Comparison of ENCODE assay signal across 26 mouse cellular contexts in the genomic region with DNA sequence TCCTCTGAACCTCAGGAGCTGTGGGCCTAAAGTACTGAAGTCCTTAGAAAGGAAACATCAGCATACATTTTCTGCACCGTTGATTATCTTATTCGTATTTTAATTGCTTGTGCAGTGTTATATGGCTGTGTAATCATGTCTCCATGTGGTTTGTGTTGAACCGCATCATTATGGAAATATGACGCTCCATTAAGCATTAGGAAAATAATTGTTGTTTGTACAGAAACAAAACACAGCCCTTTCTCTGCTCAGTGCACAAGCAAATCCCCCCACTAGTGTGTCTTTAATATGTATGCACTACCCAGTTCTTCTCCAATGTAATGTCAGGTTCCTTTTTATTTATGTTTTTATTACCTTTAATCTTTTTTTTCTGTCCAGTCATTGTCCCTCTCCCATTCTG.
A peak's percentile ranks its signal among the peaks of the same experiment; 100 is the strongest.
DNase-seq lines count a peak whose midpoint lies in the region; ATAC-seq and TF ChIP-seq lines count a peak whose summit lies in the region.
"Had no signal": no experiment of that assay in that cellular context is flagged by ENCODE, and none has a peak within 500 bp of the region (broad histone marks: within the 10 kb centered on the region; RNA-seq: fewer than 3 reads in every experiment).

No protein-coding gene starts in this region.

- WGBS in hindbrain, embryonic 12.5 days = 77% methylated on average over 4 of the region's 4 CpGs
- WGBS in hindbrain, embryonic 14.5 days = 55% methylated on average over 4 of the region's 4 CpGs
- 49% methylated on average over 4 of the region's 4 CpGs for WGBS in kidney, postnatal 0 days
- WGBS in kidney, embryonic 14.5 days = 65% methylated on average over 4 of the region's 4 CpGs
- WGBS in neural tube, embryonic 15.5 days = 35% methylated on average over 4 of the region's 4 CpGs

- 0 out of 2 replicates have a peak overlapping the region, but pooled peaks have one; percentile 48 for H3K27ac ChIP-seq in hindbrain, embryonic 12.5 days
- H3K27ac ChIP-seq in hindbrain, embryonic 14.5 days = no peak overlapping the region
- H3K27ac ChIP-seq in kidney, postnatal 0 days = 0 out of 2 replicates have a peak overlapping the region, but pooled peaks have one; percentile 0
- H3K27ac ChIP-seq in kidney, embryonic 14.5 days (ENCODE audit: low read depth, low read length) = no peak overlapping the region
- H3K27ac ChIP-seq in neural tube, embryonic 15.5 days (replicated peaks) = 0 out of 2 replicates have a peak overlapping the region, but pooled peaks have one; percentile 37
- H3K27ac ChIP-seq: embryonic facial prominence, embryonic 12.5 days; heart, embryonic 13.5 days; liver, embryonic 12.5 days; midbrain, embryonic 13.5 days had no signal

- TF ChIP-seq CTCF in kidney, postnatal 0 days (IDR thresholded peaks at IDR 0.05; ENCODE audit: low read depth) = no peak
- no peak for TF ChIP-seq CTCF in brain, embryonic 14.5 days (IDR thresholded peaks at IDR 0.05; ENCODE audit: borderline replicate concordance, extremely low read depth, insufficient read depth, insufficient read length)

- ATAC-seq in hindbrain, embryonic 12.5 days (ENCODE audit: low FRiP score) = peak; percentile 56; the same call in 1 of the 2 replicates
- ATAC-seq in hindbrain, embryonic 14.5 days (ENCODE audit: low FRiP score) = no peak; the same call in 1 of the 2 replicates
- ATAC-seq in kidney, postnatal 0 days (replicated peaks; ENCODE audit: low FRiP score, low read depth) = no peak
- ATAC-seq in kidney, embryonic 14.5 days (ENCODE audit: low FRiP score, low TSS enrichment) = no peak
- ATAC-seq in neural tube, embryonic 15.5 days (ENCODE audit: low FRiP score) = no peak; the same call in 1 of the 2 replicates
- ATAC-seq: activated CD4-positive, CD25-positive, alpha-beta regulatory T cell, adult 4 months; inflammation-experienced regulatory T-cells, adult 6 months; liver, embryonic 12.5 days; liver, postnatal 0 days; midbrain, embryonic 13.5 days had no signal

- H3K36me3 ChIP-seq in hindbrain, embryonic 12.5 days = no peaks in the 10 kb centered on the region
- H3K36me3 ChIP-seq in hindbrain, embryonic 14.5 days (replicated peaks; ENCODE audit: control insufficient read depth, insufficient read depth) = no peaks in the 10 kb centered on the region
- H3K36me3 ChIP-seq in kidney, postnatal 0 days (ENCODE audit: insufficient read depth, low read length) = no peaks in the 10 kb centered on the region
- H3K36me3 ChIP-seq in kidney, embryonic 14.5 days (ENCODE audit: control insufficient read depth, insufficient read depth, low read length) = no peaks in the 10 kb centered on the region
- H3K36me3 ChIP-seq in neural tube, embryonic 15.5 days = no peaks in the 10 kb centered on the region
- H3K36me3 ChIP-seq: embryonic facial prominence, embryonic 12.5 days; heart, embryonic 13.5 days; liver, embryonic 12.5 days; midbrain, embryonic 13.5 days had no signal

- peaks cover 2% of the 10 kb centered on the region; the same call in 1 of the 2 replicates for H3K4me1 ChIP-seq in hindbrain, embryonic 12.5 days
- 0 out of 2 replicates have a peak, but pooled peaks cover 7% of the 10 kb centered on the region for H3K4me1 ChIP-seq in hindbrain, embryonic 14.5 days (replicated peaks; ENCODE audit: control insufficient read depth, insufficient read depth, low read length)
- H3K4me1 ChIP-seq in kidney, postnatal 0 days (replicated peaks; ENCODE audit: insufficient read depth, low read length) = no peaks in the 10 kb centered on the region
- H3K4me1 ChIP-seq in kidney, embryonic 14.5 days (ENCODE audit: control insufficient read depth, insufficient read depth, low read length) = peaks cover 4% of the 10 kb centered on the region; the same call in 1 of the 2 replicates
- H3K4me1 ChIP-seq in neural tube, embryonic 15.5 days = peaks cover 7% of the 10 kb centered on the region; the same call in 1 of the 2 replicates
- H3K4me1 ChIP-seq: embryonic facial prominence, embryonic 12.5 days; liver, embryonic 12.5 days had no signal

- H3K9me3 ChIP-seq in hindbrain, embryonic 12.5 days (replicated peaks) = no peaks in the 10 kb centered on the region
- no peaks in the 10 kb centered on the region for H3K9me3 ChIP-seq in hindbrain, embryonic 14.5 days (ENCODE audit: control insufficient read depth, low read length)
- H3K9me3 ChIP-seq in kidney, postnatal 0 days (replicated peaks; ENCODE audit: low read length) = no peaks in the 10 kb centered on the region
- no peaks in the 10 kb centered on the region for H3K9me3 ChIP-seq in kidney, embryonic 14.5 days (ENCODE audit: control insufficient read depth, low read length)
- H3K9me3 ChIP-seq in neural tube, embryonic 15.5 days (replicated peaks) = no peaks in the 10 kb centered on the region
- H3K9me3 ChIP-seq: embryonic facial prominence, embryonic 12.5 days; heart, embryonic 13.5 days; liver, embryonic 12.5 days; megakaryocyte, embryonic 14.5 days; midbrain, embryonic 13.5 days had no signal

- no peak overlapping the region for H3K4me2 ChIP-seq in hindbrain, embryonic 12.5 days (replicated peaks)
- H3K4me2 ChIP-seq in hindbrain, embryonic 14.5 days (replicated peaks) = no peak overlapping the region
- H3K4me2 ChIP-seq in kidney, postnatal 0 days (ENCODE audit: low read length) = no peak overlapping the region
- H3K4me2 ChIP-seq in kidney, embryonic 14.5 days (replicated peaks; ENCODE audit: low read depth, low read length) = no peak overlapping the region
- H3K4me2 ChIP-seq in neural tube, embryonic 15.5 days = no peak overlapping the region
- H3K4me2 ChIP-seq: embryonic facial prominence, embryonic 12.5 days; heart, embryonic 13.5 days; liver, embryonic 12.5 days; midbrain, embryonic 13.5 days had no signal

- H3K9ac ChIP-seq in hindbrain, embryonic 12.5 days = no peak overlapping the region
- H3K9ac ChIP-seq in hindbrain, embryonic 14.5 days = no peak overlapping the region
- no peak overlapping the region for H3K9ac ChIP-seq in kidney, postnatal 0 days (ENCODE audit: low read depth, low read length)
- H3K9ac ChIP-seq in kidney, embryonic 14.5 days (ENCODE audit: low read depth, low read length) = no peak overlapping the region
- H3K9ac ChIP-seq in neural tube, embryonic 15.5 days (replicated peaks) = no peak overlapping the region
- H3K9ac ChIP-seq: embryonic facial prominence, embryonic 12.5 days; heart, embryonic 13.5 days; liver, embryonic 12.5 days; liver, postnatal 0 days; midbrain, embryonic 13.5 days had no signal

- TF ChIP-seq POLR2A in brain, embryonic 14.5 days (IDR thresholded peaks at IDR 0.05; ENCODE audit: borderline replicate concordance, extremely low read depth, insufficient read depth, insufficient read length, poor library complexity, severe bottlenecking) = no peak

- no peak for DNase-seq in hindbrain, embryonic 14.5 days (ENCODE audit: low spot score)
- peak; percentile 22 for DNase-seq in kidney, postnatal 0 days (ENCODE audit: low spot score)
- peak; percentile 63 for DNase-seq in brain, embryonic 14.5 days (ENCODE audit: low read depth)
- no peak for DNase-seq in cerebellum, postnatal 36 days
- DNase-seq: adrenal gland, adult 2 months; B cell, adult 2 months; cerebellum, adult 8-10 months; cerebellum, postnatal 25 days; heart, postnatal 10 days; kidney, adult 11 months; kidney, postnatal 25 days; left cerebral cortex, postnatal 4 days; liver, postnatal 0 days; lung, postnatal 4 days; right cerebral cortex, postnatal 14 days; thymus, postnatal 4 days had no signal

- no peak overlapping the region for H3K4me3 ChIP-seq in hindbrain, embryonic 12.5 days
- H3K4me3 ChIP-seq in hindbrain, embryonic 14.5 days (replicated peaks; ENCODE audit: low read length) = no peak overlapping the region
- H3K4me3 ChIP-seq in kidney, postnatal 0 days (replicated peaks; ENCODE audit: low read depth, low read length) = no peak overlapping the region
- no peak overlapping the region for H3K4me3 ChIP-seq in kidney, embryonic 14.5 days (ENCODE audit: low read length)
- H3K4me3 ChIP-seq in neural tube, embryonic 15.5 days (replicated peaks) = no peak overlapping the region
- H3K4me3 ChIP-seq: embryonic facial prominence, embryonic 12.5 days; heart, embryonic 13.5 days; liver, embryonic 12.5 days; megakaryocyte, embryonic 14.5 days; midbrain, embryonic 13.5 days had no signal

- H3K27me3 ChIP-seq in hindbrain, embryonic 12.5 days = no peaks in the 10 kb centered on the region
- no peaks in the 10 kb centered on the region for H3K27me3 ChIP-seq in hindbrain, embryonic 14.5 days (ENCODE audit: control insufficient read depth, insufficient read depth, low read length)
- H3K27me3 ChIP-seq in kidney, postnatal 0 days (ENCODE audit: insufficient read depth, low read length) = no peaks in the 10 kb centered on the region
- no peaks in the 10 kb centered on the region for H3K27me3 ChIP-seq in kidney, embryonic 14.5 days (ENCODE audit: control insufficient read depth, insufficient read depth, low read length)
- no peaks in the 10 kb centered on the region for H3K27me3 ChIP-seq in neural tube, embryonic 15.5 days (replicated peaks)
- H3K27me3 ChIP-seq: embryonic facial prominence, embryonic 12.5 days; heart, embryonic 13.5 days; liver, embryonic 12.5 days; megakaryocyte, embryonic 14.5 days; midbrain, embryonic 13.5 days had no signal

Comparison
In these comparisons a context has a peak if more than half of its experiments do, and no peak if none do; other contexts are left out.
1. H3K27ac ChIP-seq: peak in hindbrain, embryonic 12.5 days (single experiment), kidney, postnatal 0 days (single experiment) and neural tube, embryonic 15.5 days (single experiment); none in hindbrain, embryonic 14.5 days (single experiment) and kidney, embryonic 14.5 days (single experiment).
2. DNase-seq: peak in kidney, postnatal 0 days (single experiment) and brain, embryonic 14.5 days (single experiment); none in hindbrain, embryonic 14.5 days (single experiment) and cerebellum, postnatal 36 days (0 of 2).